Mouse (Mus musculus) heart, postnatal 0 days (tissue): ENCODE data around the gene a. TPM values are rescaled to one million over a fixed set of nuclear protein-coding genes. Genes with fewer than 3 reads are reported as not detected.

ENCODE experiments used
- ATAC-seq: fragments of 200-750 bp; cut with Nextera tagmentation; 2 replicates; pipeline ENCODE4 v1.8.0; 2017; ENCODE audit warnings: low read depth, moderate number of reproducible peaks, moderate library complexity; ENCODE audit not compliant: insufficient read depth
- DNase-seq: peaks from one replicate; pipeline ENCODE4 v3.0.0-alpha.2; 2016; ENCODE audit warnings: low spot score
- H3K27ac ChIP-seq: fragments of 300-500 bp; sonication (generic); 2 replicates; pipeline ENCODE4 v1.5.1; 2014; ENCODE audit warnings: low read depth, mild to moderate bottlenecking
- H3K27me3 ChIP-seq: fragments of 300-500 bp; sonication (generic); 2 replicates; pipeline ENCODE4 v1.6.1; 2014; ENCODE audit warnings: low read length, mixed read lengths; ENCODE audit not compliant: control insufficient read depth, insufficient read depth
- H3K36me3 ChIP-seq: fragments of 300-500 bp; sonication (generic); replicated peaks from 2 replicates; pipeline ENCODE4 v1.6.1; 2014; ENCODE audit warnings: low read length, mixed read lengths; ENCODE audit not compliant: control insufficient read depth, insufficient read depth
- H3K4me1 ChIP-seq: fragments of 300-500 bp; sonication (generic); 2 replicates; pipeline ENCODE4 v1.6.1; 2014; ENCODE audit warnings: antibody characterized with exemption; ENCODE audit not compliant: control insufficient read depth, insufficient read depth
- H3K4me2 ChIP-seq: fragments of 300-500 bp; sonication (generic); 2 replicates; pipeline ENCODE4 v1.6.1; 2014; ENCODE audit warnings: low read depth, mild to moderate bottlenecking, low read length, moderate library complexity
- H3K4me3 ChIP-seq: fragments of 300-500 bp; sonication (generic); 2 replicates; pipeline ENCODE4 v1.5.1; 2014; ENCODE audit warnings: low read depth, low read length
- H3K9ac ChIP-seq: fragments of 300-500 bp; sonication (generic); replicated peaks from 2 replicates; pipeline ENCODE4 v1.6.1; 2014; ENCODE audit warnings: low read depth, low read length, mixed read lengths
- H3K9me3 ChIP-seq: fragments of 300-500 bp; sonication (generic); replicated peaks from 2 replicates; pipeline ENCODE4 v1.6.1; 2016; ENCODE audit warnings: low read length; ENCODE audit not compliant: control insufficient read depth
- CTCF ChIP-seq: IDR thresholded peaks from 2 replicates; pipeline ENCODE4 v1.5.1; 2016; ENCODE audit warnings: antibody characterized with exemption, control low read depth, low read depth
- EP300 ChIP-seq: IDR thresholded peaks from 2 replicates; pipeline ENCODE4 v1.6.1; 2016; ENCODE audit warnings: antibody characterized with exemption, low read depth
- WGBS: fragments of 180-500 bp; shearing (Covaris S2); extraction: QIAGEN DNeasy Blood & Tissue Kit; methylation state at CpG from one replicate; pipeline ENCODE4 v1.1.7; 2014; 5-methylcytosine and 5-hydroxymethylcytosine counted together
- polyA plus RNA-seq: library from polyadenylated mRNA; unstranded; fragments of >200 nt; fragmentation: Nextera tagmentation; extraction: Ambion mirVana; gene quantifications from 2 replicates; pipeline ENCODE4 v1.2.1, GENCODE M21; 2015
- total RNA-seq: library from RNA; depleted of rRNA; stranded (reverse); fragments of >200 nt; gene quantifications from 2 replicates; pipeline ENCODE4 v1.2.3, GENCODE M21; 2014; ENCODE audit warnings: low replicate concordance

Gene a
- total and polyA plus RNA-seq, 2 experiments from 2014 or later = not detected

DNA sequence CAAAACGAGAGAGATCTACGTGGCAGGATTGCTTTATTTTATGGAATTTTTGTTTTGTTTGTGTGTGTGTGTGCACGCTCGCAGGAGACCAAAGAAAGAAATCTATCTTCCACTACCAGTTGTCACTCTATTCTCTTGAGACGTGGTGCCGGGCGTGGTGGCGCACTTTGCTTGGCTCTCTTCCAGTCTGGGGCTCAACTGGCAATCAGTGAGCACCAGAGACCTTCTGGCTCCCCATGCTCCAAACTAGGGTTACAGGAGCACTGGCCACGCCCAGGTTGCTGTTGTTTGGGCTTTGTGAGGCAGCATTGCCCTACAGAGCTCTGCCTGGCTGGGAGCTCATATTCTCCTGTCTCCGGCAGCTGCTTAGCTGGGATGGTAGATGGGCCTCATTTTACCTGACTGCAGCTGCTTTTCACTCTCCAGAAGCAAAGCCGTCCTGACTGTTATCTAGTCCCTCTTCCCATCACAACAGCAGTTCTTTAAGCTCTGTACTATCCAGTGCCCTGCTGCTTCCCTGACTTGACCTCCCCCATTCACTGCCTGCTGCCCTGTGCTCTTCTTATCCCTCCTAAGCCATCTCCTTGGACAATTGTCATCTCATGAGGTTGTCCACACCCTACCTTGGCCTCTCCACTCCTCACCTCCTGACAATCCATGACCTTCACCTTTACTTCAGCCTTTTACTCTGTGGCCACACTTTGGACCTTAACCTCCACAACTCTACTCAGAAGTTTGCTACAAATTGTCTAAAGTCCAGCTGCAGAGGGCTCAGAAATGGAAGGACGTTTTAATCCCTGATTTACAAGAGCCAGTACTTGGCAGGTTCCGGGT is 299.9 kb downstream of the a start:
- Histone ChIP-seq H3K9ac (no peak overlapping the region), H3K4me3 (no peak overlapping the region), H3K9me3 (no peaks in the 10 kb centered on the region), H3K36me3 (no peaks in the 10 kb centered on the region), H3K4me2 (no peak overlapping the region), H3K4me1 (no peaks in the 10 kb centered on the region), H3K27me3 (no peaks in the 10 kb centered on the region), H3K27ac (no peak overlapping the region)
- DNase-seq (no peak), ATAC-seq (no peak)
- WGBS = 50% methylated on average over 13 of the region's 13 CpGs
- TF ChIP-seq EP300 = no peak
- no peak for TF ChIP-seq CTCF

DNA sequence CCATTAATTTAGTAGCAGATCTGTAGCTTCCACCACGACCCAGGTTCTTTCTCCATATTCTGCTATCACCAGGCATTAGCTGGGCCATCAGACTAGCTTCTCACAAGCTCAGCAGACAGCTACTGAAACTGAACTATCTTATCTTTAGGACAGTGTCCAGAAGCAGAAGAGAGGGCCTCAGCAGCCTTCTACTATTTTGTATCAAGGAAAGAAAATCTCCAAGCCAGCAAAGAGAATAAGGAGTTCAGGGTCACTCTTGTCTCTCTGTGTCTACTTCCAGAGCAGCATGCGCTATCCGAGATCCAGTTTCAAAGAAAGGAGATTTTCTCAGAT is 300.5 kb downstream of the a start:
- ATAC-seq (no peak), DNase-seq (no peak)
- Histone ChIP-seq H3K4me3 (no peak overlapping the region), H3K9me3 (no peaks in the 10 kb centered on the region), H3K36me3 (no peaks in the 10 kb centered on the region), H3K9ac (no peak overlapping the region), H3K27me3 (no peaks in the 10 kb centered on the region), H3K27ac (no peak overlapping the region), H3K4me2 (no peak overlapping the region), H3K4me1 (no peaks in the 10 kb centered on the region)
- WGBS = 62% methylated on average over 3 of the region's 3 CpGs
- TF ChIP-seq EP300 (no peak), CTCF (no peak)

DNA sequence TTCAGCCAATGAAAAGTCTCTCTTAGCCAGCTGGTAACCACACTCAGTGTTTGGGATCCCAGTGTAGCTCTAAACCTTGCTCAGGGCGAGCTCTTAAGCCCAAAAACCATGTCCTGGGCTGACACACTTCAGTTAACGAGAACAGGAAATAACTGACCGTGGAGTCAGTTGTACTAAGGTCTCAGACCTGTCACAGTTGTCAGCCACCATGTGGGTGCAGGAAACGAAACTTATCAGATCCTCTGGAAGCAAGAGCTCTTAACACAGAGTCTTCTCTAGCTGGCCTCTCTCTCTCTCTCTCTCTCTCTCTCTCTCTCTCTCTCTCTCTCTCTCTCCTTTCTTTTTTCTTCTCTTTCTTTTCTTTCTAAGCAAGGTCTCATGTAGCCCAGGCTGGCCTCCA is 302.2 kb downstream of the a start:
- no peak overlapping the region for H3K4me2 ChIP-seq
- WGBS = 17% methylated on average over 4 of the region's 4 CpGs
- H3K4me1 ChIP-seq = no peaks in the 10 kb centered on the region
- H3K27me3 ChIP-seq = no peaks in the 10 kb centered on the region
- TF ChIP-seq CTCF (no peak), EP300 (no peak)
- ATAC-seq (no peak), DNase-seq (no peak)
- no peaks in the 10 kb centered on the region for H3K36me3 ChIP-seq
- H3K4me3 ChIP-seq = no peak overlapping the region
- H3K9me3 ChIP-seq = no peaks in the 10 kb centered on the region
- H3K9ac ChIP-seq = no peak overlapping the region
- H3K27ac ChIP-seq = no peak overlapping the region

DNA sequence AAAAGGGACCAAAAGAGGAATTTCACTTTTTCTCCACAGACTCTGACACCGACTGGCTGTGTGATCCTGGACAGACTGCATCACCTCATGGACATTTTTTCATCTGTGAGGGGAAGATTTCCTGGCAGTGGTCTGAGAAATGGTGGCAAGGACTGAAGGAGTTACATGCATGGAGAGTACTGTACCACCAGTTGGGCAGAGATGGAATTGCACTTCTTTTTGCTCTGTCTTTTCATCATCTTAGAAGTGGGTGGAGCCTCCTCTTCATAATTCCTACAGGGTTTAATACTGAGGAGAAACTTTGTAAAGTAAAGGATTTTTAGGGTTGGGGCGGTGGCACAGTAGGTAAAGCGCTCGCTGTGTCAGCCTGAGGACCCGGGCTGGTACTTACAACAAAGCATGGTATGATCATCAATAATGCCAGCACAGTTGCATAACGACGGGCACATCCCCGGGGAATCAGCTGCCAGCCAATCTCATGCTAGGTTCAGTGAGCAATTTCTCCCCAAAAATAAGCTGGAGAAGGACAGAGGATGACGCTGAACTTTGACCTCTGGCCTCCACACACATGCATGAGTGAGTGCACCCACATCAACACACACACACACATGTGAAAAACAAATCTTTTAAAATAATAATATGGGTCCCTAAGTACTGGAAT is 307.6 kb downstream of the a start:
- Histone ChIP-seq H3K4me1 (no peaks in the 10 kb centered on the region), H3K27ac (no peak overlapping the region), H3K4me3 (no peak overlapping the region), H3K4me2 (no peak overlapping the region), H3K27me3 (no peaks in the 10 kb centered on the region), H3K36me3 (no peaks in the 10 kb centered on the region), H3K9me3 (no peaks in the 10 kb centered on the region), H3K9ac (no peak overlapping the region)
- ATAC-seq (no peak), DNase-seq (no peak)
- 0 out of 2 replicates have a peak, but pooled peaks have one; percentile 4 for TF ChIP-seq CTCF
- no peak for TF ChIP-seq EP300
- 90% methylated on average over 9 of the region's 9 CpGs for WGBS

- no peak overlapping the region for H3K4me2 ChIP-seq
- peak; percentile 30; the same call in 1 of the 2 replicates for ATAC-seq
- H3K4me1 ChIP-seq = no peaks in the 10 kb centered on the region
- no peak overlapping the region for H3K4me3 ChIP-seq
- no peaks in the 10 kb centered on the region for H3K36me3 ChIP-seq
- TF ChIP-seq CTCF = no peak
- TF ChIP-seq EP300 = no peak
- WGBS = 50% methylated on average over 7 of the region's 7 CpGs
- no peak overlapping the region for H3K9ac ChIP-seq
- H3K27ac ChIP-seq = no peak overlapping the region
- H3K27me3 ChIP-seq = no peaks in the 10 kb centered on the region
- DNase-seq = no peak
- H3K9me3 ChIP-seq = no peaks in the 10 kb centered on the region
These were observed 308.2 kb downstream of the a start for GRCm38 (mm10) chr2:155099421-155099820.
